16 mouse cellular contexts compared by ENCODE assay signal in genomic region chr16:31655531-31655930, GRCm38 (mm10).
"Had no signal": no experiment of that assay in that cellular context is flagged by ENCODE, and none has a peak within 500 bp of the region (broad histone marks: within the 10 kb centered on the region; RNA-seq: fewer than 3 reads in every experiment).

No protein-coding gene starts in this region.

- H3K27me3 ChIP-seq: limb, embryonic 15.5 days; neural tube, embryonic 15.5 days had no signal

- H3K4me1 ChIP-seq: limb, embryonic 15.5 days had no signal

- H3K4me3 ChIP-seq: limb, embryonic 15.5 days; midbrain, embryonic 13.5 days; myocyte; neural tube, embryonic 15.5 days had no signal

- DNase-seq: kidney, adult 9 months; kidney, postnatal 36 days; layer of hippocampus, adult 9-11 months; layer of hippocampus, postnatal 36 days; lung, adult 18-20 months; lung, postnatal 36 days; right cerebral cortex, postnatal 4 days; spleen, adult 18-20 months; thymus, adult 2 months; thymus, postnatal 36 days had no signal

- H3K27ac ChIP-seq: kidney, postnatal 0 days; limb, embryonic 15.5 days; liver, embryonic 14.5 days; midbrain, embryonic 13.5 days; neural tube, embryonic 15.5 days had no signal

- H3K36me3 ChIP-seq: limb, embryonic 15.5 days; midbrain, embryonic 13.5 days; neural tube, embryonic 15.5 days had no signal

- ATAC-seq: midbrain, embryonic 13.5 days had no signal

- H3K4me2 ChIP-seq: limb, embryonic 15.5 days; midbrain, embryonic 13.5 days; neural tube, embryonic 15.5 days had no signal

- H3K9me3 ChIP-seq: limb, embryonic 15.5 days; midbrain, embryonic 13.5 days; neural tube, embryonic 15.5 days had no signal

- H3K9ac ChIP-seq: limb, embryonic 15.5 days; liver, embryonic 14.5 days; midbrain, embryonic 13.5 days; neural tube, embryonic 15.5 days had no signal
